Mouse (Mus musculus) cerebellum, postnatal 25 days (tissue): ENCODE measurements around the gene Ano6.
A peak's percentile ranks its signal among the peaks of the same experiment; 100 is the strongest.

ENCODE experiments used
- DNase-seq, 2 experiments: peaks; one replicate each; pipeline ENCODE4 v3.0.0; 2021; ENCODE audit warnings: mixed read lengths in 2 of 2

Gene Ano6

GRCm38 (mm10) chr15:95790529-95791071 is at the start of gene Ano6:
Gene Ano6 (plus strand): TSS chr15:95790843.
- peak; percentile 95 to 98 for DNase-seq

- DNase-seq, result no peak
These were observed 47.7 kb upstream of the Ano6 start for GRCm38 (mm10) chr15:95742955-95743354.

- no peak for DNase-seq
These were observed 46.8 kb upstream of the Ano6 start for GRCm38 (mm10) chr15:95743856-95744255.

- DNase-seq, result no peak
These were observed 45.1 kb upstream of the Ano6 start for GRCm38 (mm10) chr15:95745346-95746106.

- no peak for DNase-seq
These were observed 44.1 kb upstream of the Ano6 start for GRCm38 (mm10) chr15:95746513-95746912.

GRCm38 (mm10) chr15:95746955-95747931 is 43.4 kb upstream of the Ano6 start:
- DNase-seq, result no peak

- no peak for DNase-seq
These were observed 41.4 kb upstream of the Ano6 start for GRCm38 (mm10) chr15:95749216-95749615.

- no peak for DNase-seq
These were observed 40.6 kb upstream of the Ano6 start for GRCm38 (mm10) chr15:95750038-95750437.

- no peak for DNase-seq
These were observed 38.6 kb upstream of the Ano6 start for GRCm38 (mm10) chr15:95751832-95752676.

- no peak for DNase-seq
These were observed 38.0 kb upstream of the Ano6 start for GRCm38 (mm10) chr15:95752677-95753019.

GRCm38 (mm10) chr15:95753031-95753430 is 37.6 kb upstream of the Ano6 start:
- no peak for DNase-seq

GRCm38 (mm10) chr15:95757169-95757568 is 33.5 kb upstream of the Ano6 start:
- peak in 1 of 2 experiments; percentile 29 for DNase-seq

- no peak for DNase-seq
These were observed 32.6 kb upstream of the Ano6 start for GRCm38 (mm10) chr15:95758069-95758468.

- no peak for DNase-seq
These were observed 31.8 kb upstream of the Ano6 start for GRCm38 (mm10) chr15:95758696-95759434.

- DNase-seq, result no peak
These were observed 30.8 kb upstream of the Ano6 start for GRCm38 (mm10) chr15:95759857-95760256.

- peak in 1 of 2 experiments; percentile 32 for DNase-seq
These were observed 29.2 kb upstream of the Ano6 start for GRCm38 (mm10) chr15:95761420-95761819.

- DNase-seq, result peak; percentile 84 to 91
These were observed 27.9 kb upstream of the Ano6 start for GRCm38 (mm10) chr15:95762661-95763303.

GRCm38 (mm10) chr15:95763464-95763863 is 27.2 kb upstream of the Ano6 start:
- DNase-seq, result no peak

- no peak for DNase-seq
These were observed 25.4 kb upstream of the Ano6 start for GRCm38 (mm10) chr15:95765271-95765670.

- no peak for DNase-seq
These were observed 24.7 kb upstream of the Ano6 start for GRCm38 (mm10) chr15:95765936-95766335.

GRCm38 (mm10) chr15:95767825-95768224 is 22.8 kb upstream of the Ano6 start:
- no peak for DNase-seq
